Mouse (Mus musculus): ENCODE data around the gene Adamtsl1.

Adamtsl1 gene

GRCm38 (mm10) chr4:86046881-86047280, 532.9 kb downstream of the Adamtsl1 start:
- DNase-seq (ENCODE audit: low spot score in 2 of 2) = no peak

- DNase-seq (ENCODE audit: low spot score in 2 of 2) = peak; percentile 22 to 25
These were observed 539.7 kb downstream of the Adamtsl1 start for GRCm38 (mm10) chr4:86053487-86054237.

- no peak for DNase-seq (ENCODE audit: low spot score in 2 of 2)
These were observed 546.6 kb downstream of the Adamtsl1 start for GRCm38 (mm10) chr4:86060614-86061013.

- DNase-seq (ENCODE audit: low spot score in 2 of 2) = no peak
These were observed 554.4 kb downstream of the Adamtsl1 start for GRCm38 (mm10) chr4:86068376-86068775.

GRCm38 (mm10) chr4:86068875-86069718, 555.1 kb downstream of the Adamtsl1 start:
- no peak for DNase-seq (ENCODE audit: low spot score in 2 of 2)

GRCm38 (mm10) chr4:86074871-86075270, 560.9 kb downstream of the Adamtsl1 start:
- DNase-seq (ENCODE audit: low spot score in 2 of 2) = no peak

GRCm38 (mm10) chr4:86077355-86077754, 563.4 kb downstream of the Adamtsl1 start:
- no peak for DNase-seq (ENCODE audit: low spot score in 2 of 2)

GRCm38 (mm10) chr4:86077854-86078253, 563.9 kb downstream of the Adamtsl1 start:
- peak in 1 of 2 experiments; percentile 5 for DNase-seq (ENCODE audit: low spot score in 2 of 2)

- DNase-seq (ENCODE audit: low spot score in 2 of 2) = no peak
These were observed 573.5 kb downstream of the Adamtsl1 start for GRCm38 (mm10) chr4:86087508-86087907.

GRCm38 (mm10) chr4:86103207-86103606, 589.2 kb downstream of the Adamtsl1 start:
- no peak for DNase-seq (ENCODE audit: low spot score in 2 of 2)

GRCm38 (mm10) chr4:86108325-86108724, 594.4 kb downstream of the Adamtsl1 start:
- DNase-seq (ENCODE audit: low spot score in 2 of 2) = no peak

- DNase-seq (ENCODE audit: low spot score in 2 of 2) = no peak
These were observed 605.1 kb downstream of the Adamtsl1 start for GRCm38 (mm10) chr4:86119067-86119466.

GRCm38 (mm10) chr4:86122431-86122830, 608.5 kb downstream of the Adamtsl1 start:
- DNase-seq (ENCODE audit: low spot score in 2 of 2) = no peak

GRCm38 (mm10) chr4:86124374-86124773, 610.4 kb downstream of the Adamtsl1 start:
- DNase-seq (ENCODE audit: low spot score in 2 of 2) = peak in 1 of 2 experiments; percentile 7

- DNase-seq (ENCODE audit: low spot score in 2 of 2) = no peak
These were observed 612.7 kb downstream of the Adamtsl1 start for GRCm38 (mm10) chr4:86126636-86127035.

GRCm38 (mm10) chr4:86158551-86158950, 644.6 kb downstream of the Adamtsl1 start:
- no peak for DNase-seq (ENCODE audit: low spot score in 2 of 2)

- no peak for DNase-seq (ENCODE audit: low spot score in 2 of 2)
These were observed 645.4 kb downstream of the Adamtsl1 start for GRCm38 (mm10) chr4:86159362-86159761.

- no peak for DNase-seq (ENCODE audit: low spot score in 2 of 2)
These were observed 656.8 kb downstream of the Adamtsl1 start for GRCm38 (mm10) chr4:86170763-86171162.

- no peak for DNase-seq (ENCODE audit: low spot score in 2 of 2)
These were observed 657.5 kb downstream of the Adamtsl1 start for GRCm38 (mm10) chr4:86171461-86171860.

- DNase-seq (ENCODE audit: low spot score in 2 of 2) = no peak
These were observed 663.5 kb downstream of the Adamtsl1 start for GRCm38 (mm10) chr4:86177471-86177870.

- DNase-seq (ENCODE audit: low spot score in 2 of 2) = no peak
These were observed 664.1 kb downstream of the Adamtsl1 start for GRCm38 (mm10) chr4:86178116-86178515.

- DNase-seq (ENCODE audit: low spot score in 2 of 2) = no peak
These were observed 669.8 kb downstream of the Adamtsl1 start for GRCm38 (mm10) chr4:86183701-86184173.

- DNase-seq (ENCODE audit: low spot score in 2 of 2) = no peak
These were observed 675.9 kb downstream of the Adamtsl1 start for GRCm38 (mm10) chr4:86189853-86190252.

Measured in right cerebral cortex, postnatal 36 days (tissue).